Mouse (Mus musculus) midbrain, embryonic 11.5 days (tissue): Measurements from ENCODE around the gene Oaz2. TPM values are rescaled to one million over a fixed set of nuclear protein-coding genes. Genes with fewer than 3 reads are reported as not detected.
"Not testable (repeated sequence)": the region's sequence is repeated elsewhere in the genome, so short reads cannot be mapped to it uniquely, and the experiment has no call there.

Source experiments
- ATAC-seq: fragments of 200-750 bp; cut with Nextera tagmentation; 2 replicates; pipeline ENCODE4 v1.8.0; 2017; ENCODE audit warnings: moderate TSS enrichment, moderate library complexity; ENCODE audit not compliant: low FRiP score
- DNase-seq: peaks from one replicate; pipeline ENCODE4 v3.0.0; 2015; ENCODE audit warnings: low spot score; ENCODE audit errors: missing footprints
- H3K27ac ChIP-seq: fragments of 300-500 bp; sonication (generic); 2 replicates; pipeline ENCODE4 v1.5.1; 2014; ENCODE audit warnings: low read depth, low read length
- H3K27me3 ChIP-seq: fragments of 300-500 bp; sonication (generic); 2 replicates; pipeline ENCODE4 v1.6.1; 2014; ENCODE audit warnings: mild to moderate bottlenecking, low read length, moderate library complexity, mixed read lengths; ENCODE audit not compliant: control insufficient read depth, insufficient read depth
- H3K36me3 ChIP-seq: fragments of 300-500 bp; sonication (generic); 2 replicates; pipeline ENCODE4 v1.6.1; 2014; ENCODE audit warnings: mild to moderate bottlenecking, low read length, moderate library complexity, mixed read lengths; ENCODE audit not compliant: control insufficient read depth, insufficient read depth
- H3K4me1 ChIP-seq: fragments of 300-500 bp; sonication (generic); 2 replicates; pipeline ENCODE4 v1.6.1; 2014; ENCODE audit warnings: low read length; ENCODE audit not compliant: control insufficient read depth, insufficient read depth
- H3K4me2 ChIP-seq: fragments of 300-500 bp; sonication (generic); 2 replicates; pipeline ENCODE4 v1.6.1; 2014; ENCODE audit warnings: mild to moderate bottlenecking, moderate library complexity
- H3K4me3 ChIP-seq: fragments of 300-500 bp; sonication (generic); 2 replicates; pipeline ENCODE4 v1.5.1; 2014; ENCODE audit warnings: low read depth, low read length
- H3K9ac ChIP-seq: fragments of 300-500 bp; sonication (generic); 2 replicates; pipeline ENCODE4 v1.6.1; 2014; ENCODE audit warnings: low read length
- H3K9me3 ChIP-seq: fragments of 300-500 bp; sonication (generic); 2 replicates; pipeline ENCODE4 v1.6.1; 2016; ENCODE audit warnings: low read length; ENCODE audit not compliant: control insufficient read depth
- WGBS: fragments of 180-500 bp; shearing (Covaris S2); extraction: QIAGEN DNeasy Blood & Tissue Kit; methylation state at CpG from one replicate; pipeline ENCODE4 v1.1.7; 2014; 5-methylcytosine and 5-hydroxymethylcytosine counted together
- polyA plus RNA-seq: library from polyadenylated mRNA; unstranded; fragments of >200 nt; fragmentation: Nextera tagmentation; extraction: Ambion mirVana; gene quantifications from 2 replicates; pipeline ENCODE4 v1.2.1, GENCODE M21; 2014

The Oaz2 gene
- polyA plus RNA-seq, 1 experiment from 2014 or later = 215 TPM

DNA sequence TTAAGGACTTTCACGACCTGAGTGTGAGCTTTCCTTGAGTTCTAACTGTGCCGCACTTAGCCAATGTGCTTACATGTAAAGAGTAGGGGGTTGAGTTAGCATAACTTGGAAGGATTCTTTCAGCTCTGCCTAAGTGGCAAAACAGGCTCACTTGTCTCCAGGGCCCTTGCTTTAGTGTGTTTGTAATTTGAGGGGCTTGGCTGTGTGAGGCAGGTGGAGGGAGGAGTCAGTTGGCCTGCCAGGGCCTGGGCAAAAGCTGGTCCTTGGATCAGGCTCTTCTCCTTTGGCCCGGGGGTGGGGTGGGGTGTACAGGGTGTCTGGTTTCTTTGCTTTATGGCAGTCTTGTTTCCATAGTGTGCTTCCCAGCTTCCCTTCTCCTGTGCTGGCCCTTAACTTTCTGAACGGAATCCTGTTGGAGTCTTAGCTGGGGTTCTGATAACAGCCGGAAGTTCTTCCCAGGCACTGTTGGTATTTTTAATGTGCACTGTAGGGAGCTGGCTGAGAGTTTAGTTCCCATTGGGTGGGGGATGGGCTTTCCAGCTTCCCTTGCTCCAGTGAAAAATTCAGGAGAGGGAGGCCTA lies 11.5 kb downstream of the Oaz2 start:
- H3K9ac ChIP-seq = peak overlapping the region; percentile 38; the same call in 1 of the 2 replicates
- ATAC-seq (no peak), DNase-seq (no peak)
- no peaks in the 10 kb centered on the region for H3K36me3 ChIP-seq
- H3K4me1 ChIP-seq = peaks cover 31% of the 10 kb centered on the region
- peak overlapping the region; percentile 13; the same call in 1 of the 2 replicates for H3K4me3 ChIP-seq
- no peaks in the 10 kb centered on the region for H3K27me3 ChIP-seq
- no peaks in the 10 kb centered on the region for H3K9me3 ChIP-seq
- 33% methylated on average over 5 of the region's 5 CpGs for WGBS
- peak overlapping the region; percentile 40 for H3K4me2 ChIP-seq
- no peak overlapping the region for H3K27ac ChIP-seq

DNA sequence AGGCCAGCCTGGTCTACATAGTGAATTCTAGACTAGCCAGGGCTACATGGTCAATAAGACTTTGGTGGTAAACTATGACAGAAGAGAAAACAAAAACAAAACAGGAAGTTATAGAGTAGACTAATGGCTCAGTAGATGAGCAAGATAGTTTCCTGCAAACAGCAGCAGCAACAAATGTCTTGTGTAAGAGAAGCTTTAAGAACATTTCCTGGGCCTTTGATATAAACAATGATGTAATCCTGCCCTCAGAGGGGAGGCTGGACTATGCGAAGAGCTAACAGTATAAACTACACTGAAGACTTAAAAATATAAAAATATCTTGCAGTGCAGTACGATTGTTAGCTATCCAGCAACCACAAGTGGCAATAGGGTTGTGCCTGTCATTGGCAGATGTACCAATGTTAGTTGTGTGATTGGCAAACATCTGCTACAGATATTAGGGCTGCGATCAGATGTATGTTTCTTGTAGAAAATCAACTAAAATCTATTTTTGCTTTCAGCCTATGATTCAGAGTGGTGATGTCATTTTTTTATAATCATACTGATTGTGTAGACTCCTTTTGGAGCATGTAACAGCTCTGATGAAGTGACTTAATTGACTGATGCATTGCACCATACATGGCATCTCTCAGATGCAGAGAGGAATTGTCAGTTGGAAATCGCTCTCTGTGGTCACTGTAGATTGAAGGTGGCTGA lies 13.3 kb downstream of the Oaz2 start:
- Histone ChIP-seq H3K9ac (no peak overlapping the region), H3K27me3 (no peaks in the 10 kb centered on the region), H3K4me1 (peaks cover 31% of the 10 kb centered on the region), H3K4me3 (no peak overlapping the region), H3K27ac (no peak overlapping the region), H3K4me2 (no peak overlapping the region), H3K36me3 (no peaks in the 10 kb centered on the region; the same call in 1 of the 2 replicates), H3K9me3 (no peaks in the 10 kb centered on the region)
- 91% methylated on average over 4 of the region's 4 CpGs for whole genome bisulfite sequencing
- ATAC-seq (no peak), DNase-seq (no peak)

DNA sequence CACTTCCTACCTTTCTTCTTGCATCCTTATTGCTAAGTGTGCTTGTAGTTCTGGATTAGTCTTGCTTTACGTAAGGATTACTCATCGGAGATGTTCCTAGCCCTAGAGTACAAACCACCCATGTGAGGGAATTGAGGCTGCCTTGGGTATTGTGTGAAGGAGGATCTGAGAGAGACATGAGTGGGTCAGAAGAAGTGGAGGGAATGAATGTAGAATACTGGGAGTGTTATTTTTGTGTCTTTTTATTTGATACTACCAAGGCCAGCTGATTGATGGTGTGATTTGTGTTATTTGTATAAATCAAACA lies 13.8 kb downstream of the Oaz2 start:
- Histone ChIP-seq H3K9me3 (no peaks in the 10 kb centered on the region), H3K27ac (no peak overlapping the region), H3K4me1 (peaks cover 31% of the 10 kb centered on the region), H3K27me3 (no peaks in the 10 kb centered on the region), H3K36me3 (no peaks in the 10 kb centered on the region; the same call in 1 of the 2 replicates), H3K9ac (no peak overlapping the region), H3K4me3 (no peak overlapping the region), H3K4me2 (no peak overlapping the region)
- 87% methylated on average over 2 of the region's 2 CpGs for WGBS
- no peak for ATAC-seq
- DNase-seq = no peak

DNA sequence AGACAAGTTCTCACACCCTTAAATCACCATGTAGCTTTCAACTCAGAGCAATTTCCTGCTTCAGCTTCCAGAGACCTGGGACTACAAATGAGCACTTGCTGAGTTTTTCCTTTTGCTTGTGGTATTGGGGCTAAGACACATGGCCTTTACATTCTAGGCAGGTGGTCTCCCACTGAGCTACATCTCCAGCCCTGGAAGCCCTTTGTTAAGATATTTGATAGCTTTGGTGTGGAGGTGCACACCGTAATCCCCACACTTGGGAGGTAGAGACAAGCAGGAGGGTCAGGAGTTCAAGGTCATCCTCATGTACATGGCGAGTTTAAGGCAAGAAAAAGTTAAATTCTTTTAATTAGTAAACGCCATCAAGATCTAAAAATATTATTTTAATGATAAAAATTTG lies 14.4 kb downstream of the Oaz2 start:
- 87% methylated on average over 3 of the region's 3 CpGs for WGBS
- Histone ChIP-seq H3K4me2 (no peak overlapping the region), H3K27ac (no peak overlapping the region), H3K4me3 (no peak overlapping the region), H3K4me1 (peaks cover 29% of the 10 kb centered on the region), H3K9me3 (no peaks in the 10 kb centered on the region), H3K27me3 (no peaks in the 10 kb centered on the region), H3K9ac (no peak overlapping the region), H3K36me3 (no peaks in the 10 kb centered on the region; the same call in 1 of the 2 replicates)
- no peak for ATAC-seq
- no peak for DNase-seq

DNA sequence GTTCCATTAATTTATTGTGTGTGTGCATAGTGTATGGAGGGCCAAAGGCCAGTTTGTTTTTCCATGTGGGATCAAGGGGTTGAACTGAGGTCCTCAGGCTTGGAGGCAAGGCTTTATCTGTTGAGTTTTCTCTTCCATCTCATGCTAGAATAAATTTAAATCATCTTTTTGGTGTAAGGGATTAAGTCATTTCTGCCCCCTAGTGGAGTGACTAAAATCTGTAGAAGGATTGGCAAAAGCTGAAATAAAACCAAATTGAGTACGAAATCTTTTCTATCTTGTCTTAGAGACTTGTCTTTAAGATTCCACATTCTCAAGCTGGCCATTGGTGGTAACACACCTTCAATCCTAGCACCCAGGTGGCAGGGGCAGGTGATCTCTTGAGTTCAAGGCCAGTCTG lies 15.2 kb downstream of the Oaz2 start:
- Histone ChIP-seq H3K27me3 (no peaks in the 10 kb centered on the region), H3K4me2 (no peak overlapping the region), H3K36me3 (peaks cover 5% of the 10 kb centered on the region), H3K4me3 (no peak overlapping the region), H3K27ac (no peak overlapping the region), H3K9me3 (no peaks in the 10 kb centered on the region), H3K9ac (no peak overlapping the region), H3K4me1 (peaks cover 21% of the 10 kb centered on the region)
- no peak for DNase-seq
- no peak for ATAC-seq
- 76% methylated on average over 1 of the region's 1 CpGs for WGBS

DNA sequence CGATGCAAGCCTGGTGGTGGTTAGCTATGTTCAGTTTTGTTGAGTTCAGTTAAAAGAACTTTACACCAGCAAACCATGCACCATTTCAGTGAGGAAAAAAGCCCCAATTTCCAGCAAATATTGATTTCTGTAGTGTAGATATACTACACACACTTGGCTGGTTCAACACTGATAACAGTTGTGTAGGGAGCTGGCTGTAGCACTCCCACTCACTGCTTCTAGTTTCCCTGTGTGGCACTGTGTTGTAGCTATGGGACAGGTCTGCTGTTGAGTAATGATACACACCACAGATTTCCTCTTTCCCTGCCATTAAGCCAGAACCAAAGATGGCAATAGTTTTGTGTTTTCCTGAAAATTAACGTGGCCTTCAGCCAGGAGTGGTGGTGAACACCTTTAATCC lies 16.9 kb downstream of the Oaz2 start:
- 85% methylated on average over 2 of the region's 2 CpGs for WGBS
- no peak for ATAC-seq
- no peak overlapping the region for H3K4me2 ChIP-seq
- no peak overlapping the region for H3K4me3 ChIP-seq
- no peak overlapping the region for H3K9ac ChIP-seq
- H3K4me1 ChIP-seq = peaks cover 5% of the 10 kb centered on the region
- H3K36me3 ChIP-seq = peaks cover 11% of the 10 kb centered on the region
- no peaks in the 10 kb centered on the region for H3K9me3 ChIP-seq
- no peaks in the 10 kb centered on the region for H3K27me3 ChIP-seq
- no peak for DNase-seq
- H3K27ac ChIP-seq = no peak overlapping the region

DNA sequence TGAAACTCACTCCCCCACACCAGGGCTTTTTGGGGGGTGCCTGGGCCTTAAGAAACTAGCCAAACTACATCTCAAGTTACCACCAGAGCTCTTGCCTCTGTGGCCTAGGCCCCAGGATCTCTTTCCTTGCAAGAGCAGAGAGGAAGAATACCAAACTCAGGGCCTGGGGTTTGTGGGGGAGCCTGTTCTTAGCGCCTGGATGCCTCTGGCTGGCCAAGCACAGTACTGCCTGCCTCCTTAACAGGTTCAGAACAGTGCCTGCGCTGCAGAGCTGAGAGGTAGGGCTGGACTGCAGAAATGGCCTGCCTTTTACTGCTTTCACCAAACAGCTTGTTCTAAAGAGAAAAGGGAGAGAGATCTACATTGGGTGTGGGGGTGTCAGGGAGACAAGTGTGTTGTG lies 22.1 kb downstream of the Oaz2 start:
- not testable (repeated sequence) for DNase-seq, H3K4me3 ChIP-seq, H3K9ac ChIP-seq, H3K9me3 ChIP-seq, H3K4me2 ChIP-seq, ATAC-seq, H3K27me3 ChIP-seq, H3K27ac ChIP-seq
- H3K4me1 ChIP-seq = peaks cover 19% of the 10 kb centered on the region
- 50% methylated on average over 1 of the region's 2 CpGs for WGBS
- H3K36me3 ChIP-seq = peaks cover 12% of the 10 kb centered on the region

DNA sequence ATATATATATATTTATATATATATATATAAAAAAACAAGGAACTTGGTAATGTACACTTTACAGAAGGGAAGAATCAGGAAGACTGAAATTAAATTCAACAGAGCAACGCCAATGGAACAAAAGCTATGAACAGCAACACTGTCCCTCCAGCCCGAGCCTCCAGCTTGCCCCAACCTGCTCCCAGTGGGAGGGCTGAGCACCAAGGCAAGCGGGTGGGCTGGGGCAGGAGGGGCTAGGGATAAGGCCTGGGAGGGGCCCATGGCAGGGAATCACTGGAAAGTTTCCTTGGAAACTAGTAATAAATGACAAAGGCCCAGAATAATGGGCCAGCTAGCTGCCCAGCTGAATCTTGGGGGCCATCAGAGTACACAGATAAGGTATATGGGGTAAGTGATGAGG lies 24.7 kb downstream of the Oaz2 start:
- 0 out of 2 replicates have a peak, but pooled peaks have one; percentile 40 for ATAC-seq
- Histone ChIP-seq H3K4me2 (no peak overlapping the region), H3K27me3 (no peaks in the 10 kb centered on the region), H3K4me3 (no peak overlapping the region), H3K9me3 (no peaks in the 10 kb centered on the region), H3K9ac (no peak overlapping the region), H3K27ac (peak overlapping the region; percentile 40; the same call in 1 of the 2 replicates), H3K36me3 (peaks cover 20% of the 10 kb centered on the region), H3K4me1 (peaks cover 19% of the 10 kb centered on the region)
- no peak for DNase-seq
- 16% methylated on average over 3 of the region's 3 CpGs for WGBS

DNA sequence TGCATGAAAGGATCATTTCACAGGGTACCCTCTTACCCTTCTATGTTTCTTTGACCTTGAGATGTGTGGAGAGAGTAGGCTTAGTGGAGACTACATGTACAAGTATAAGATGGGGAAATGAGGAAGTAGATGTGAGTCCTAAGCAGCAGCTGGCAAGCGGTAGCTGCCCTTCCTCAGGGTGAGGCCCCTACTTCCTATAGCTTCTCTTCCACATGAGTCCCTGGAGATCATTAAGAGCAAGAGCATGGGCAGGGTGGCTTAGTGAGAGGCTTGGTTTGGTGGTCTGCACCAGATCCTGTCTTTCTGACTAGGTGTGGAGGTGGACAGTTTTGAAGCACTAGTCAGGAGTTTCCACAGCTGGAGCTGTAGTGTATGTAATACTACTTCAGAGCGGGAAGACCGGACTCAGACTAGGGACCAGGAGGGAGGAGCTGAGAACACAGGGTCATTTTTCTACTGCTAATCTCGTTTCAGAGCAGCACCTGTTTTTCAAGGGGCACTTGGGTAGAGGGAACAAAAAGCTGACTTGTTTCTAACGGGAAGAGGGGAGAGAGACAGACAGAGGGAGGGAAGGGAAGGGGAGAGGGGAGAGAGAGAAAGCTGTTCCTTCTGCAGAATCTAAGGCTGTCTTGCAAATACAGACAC lies 25.3 kb downstream of the Oaz2 start:
- Histone ChIP-seq H3K36me3 (peaks cover 18% of the 10 kb centered on the region), H3K9ac (no peak overlapping the region), H3K9me3 (no peaks in the 10 kb centered on the region), H3K27me3 (no peaks in the 10 kb centered on the region), H3K4me2 (no peak overlapping the region), H3K4me1 (peaks cover 19% of the 10 kb centered on the region), H3K27ac (peak overlapping the region; percentile 40; the same call in 1 of the 2 replicates), H3K4me3 (no peak overlapping the region)
- peak; percentile 89 for DNase-seq
- ATAC-seq = no peak
- WGBS = 36% methylated on average over 5 of the region's 5 CpGs
